Mouse (Mus musculus) liver, postnatal 0 days (tissue): ENCODE data around the gene Fam184b. TPM values are rescaled to one million over a fixed set of nuclear protein-coding genes. Genes with fewer than 3 reads are reported as not detected.
"Not testable (repeated sequence)": the region's sequence is repeated elsewhere in the genome, so short reads cannot be mapped to it uniquely, and the experiment has no call there.

ENCODE experiments used
- ATAC-seq: fragments of 200-750 bp; cut with Nextera tagmentation; 2 replicates; pipeline ENCODE4 v1.8.0; 2017; ENCODE audit warnings: mild to moderate bottlenecking, moderate library complexity
- DNase-seq: peaks from one replicate; pipeline ENCODE4 v3.0.0-alpha.2; 2016
- H3K27ac ChIP-seq: fragments of 300-500 bp; sonication (generic); 2 replicates; pipeline ENCODE4 v1.5.1; 2014; ENCODE audit warnings: antibody characterized with exemption, moderate library complexity, mild to moderate bottlenecking, low read depth
- H3K27me3 ChIP-seq: fragments of 300-500 bp; sonication (generic); 2 replicates; pipeline ENCODE4 v1.6.1; 2014; ENCODE audit warnings: low read length, control low read depth, mixed read lengths; ENCODE audit not compliant: insufficient read depth
- H3K36me3 ChIP-seq: fragments of 300-500 bp; sonication (generic); replicated peaks from 2 replicates; pipeline ENCODE4 v1.6.1; 2014; ENCODE audit warnings: mild to moderate bottlenecking, control low read depth, low read length, moderate library complexity, mixed read lengths; ENCODE audit not compliant: insufficient read depth
- H3K4me1 ChIP-seq: fragments of 300-500 bp; sonication (generic); 2 replicates; pipeline ENCODE4 v1.6.1; 2014; ENCODE audit warnings: antibody characterized with exemption, mild to moderate bottlenecking, control low read depth; ENCODE audit not compliant: insufficient read depth
- H3K4me2 ChIP-seq: fragments of 300-500 bp; sonication (generic); 2 replicates; pipeline ENCODE4 v1.6.1; 2014; ENCODE audit warnings: low read depth, mild to moderate bottlenecking, low read length, moderate library complexity, mixed read lengths
- H3K4me3 ChIP-seq: fragments of 300-500 bp; sonication (generic); 2 replicates; pipeline ENCODE4 v1.5.1; 2014; ENCODE audit warnings: low read depth, low read length
- H3K9ac ChIP-seq: fragments of 300-500 bp; sonication (generic); replicated peaks from 2 replicates; pipeline ENCODE4 v1.6.1; 2014; ENCODE audit warnings: mild to moderate bottlenecking, moderate library complexity
- H3K9me3 ChIP-seq: fragments of 300-500 bp; sonication (generic); 2 replicates; pipeline ENCODE4 v1.6.1; 2016; ENCODE audit warnings: mild to moderate bottlenecking, control low read depth, low read length, mixed read lengths
- CTCF ChIP-seq: sonication (generic); IDR thresholded peaks from 2 replicates; pipeline ENCODE4 v1.5.1; 2016; ENCODE audit warnings: antibody characterized with exemption, low read depth
- EP300 ChIP-seq: IDR thresholded peaks from 2 replicates; pipeline ENCODE4 v1.6.1; 2016; ENCODE audit warnings: antibody characterized with exemption, low read depth, mild to moderate bottlenecking
- WGBS: fragments of 180-500 bp; shearing (Covaris S2); extraction: QIAGEN DNeasy Blood & Tissue Kit; methylation state at CpG from one replicate; pipeline ENCODE4 v1.1.7; 2014; ENCODE audit not compliant: insufficient replicate concordance; 5-methylcytosine and 5-hydroxymethylcytosine counted together
- polyA plus RNA-seq: library from polyadenylated mRNA; unstranded; fragments of >200 nt; fragmentation: Nextera tagmentation; extraction: Ambion mirVana; gene quantifications from 2 replicates; pipeline ENCODE4 v1.2.1, GENCODE M21; 2015

Gene Fam184b
- polyA plus RNA-seq, 1 experiment from 2014 or later = 0.07 TPM

DNA sequence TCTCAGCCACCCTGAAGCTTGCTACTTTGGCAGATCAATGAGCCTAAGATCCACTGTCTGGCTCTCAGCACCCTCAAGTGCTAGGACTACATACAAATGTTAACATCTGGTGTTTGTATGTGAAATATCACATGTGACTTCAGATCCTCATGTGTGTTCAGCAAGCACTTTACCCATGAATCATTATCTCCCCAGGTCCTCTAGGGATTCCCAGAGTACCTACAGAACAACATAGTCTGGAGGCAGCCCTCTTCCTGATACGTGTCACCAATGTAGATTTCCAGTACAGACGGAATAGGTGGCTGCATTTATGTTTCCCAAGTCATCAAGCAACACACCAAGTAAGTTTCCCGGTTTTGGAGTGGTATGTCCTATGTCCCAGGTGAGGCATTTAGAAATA, 29.4 kb upstream of the Fam184b start:
- Histone ChIP-seq H3K4me2 (peak overlapping the region; percentile 78), H3K27ac (peak overlapping the region; percentile 81), H3K4me1 (no peaks in the 10 kb centered on the region), H3K36me3 (peaks cover 6% of the 10 kb centered on the region; the same call in 1 of the 2 replicates), H3K9ac (peak overlapping the region; percentile 78), H3K4me3 (peak overlapping the region; percentile 83), H3K9me3 (no peaks in the 10 kb centered on the region), H3K27me3 (no peaks in the 10 kb centered on the region)
- no peak for TF ChIP-seq CTCF
- TF ChIP-seq EP300 = no peak
- ATAC-seq (no peak), DNase-seq (no peak)
- under 1% methylated on average over 3 of the region's 3 CpGs for WGBS

DNA sequence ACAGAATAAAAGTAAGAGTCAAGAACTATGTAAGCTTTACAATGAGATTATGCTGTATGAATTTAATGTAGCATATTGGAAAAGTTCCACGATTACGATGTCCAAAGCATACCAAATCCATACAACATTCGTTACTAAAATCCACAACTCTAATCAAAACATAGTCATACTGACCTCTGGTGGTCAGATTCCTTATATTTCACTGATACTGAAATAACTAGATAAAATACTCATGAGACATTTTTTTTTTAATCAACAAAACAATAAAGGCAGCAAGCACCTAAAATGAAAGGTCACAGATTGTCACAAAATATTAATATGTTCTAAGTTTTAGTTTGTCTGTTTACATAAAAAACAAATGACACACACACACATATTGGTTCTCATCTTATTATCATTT, 28.9 kb upstream of the Fam184b start:
- no peak overlapping the region for H3K27ac ChIP-seq
- H3K9me3 ChIP-seq = no peaks in the 10 kb centered on the region
- 29% methylated on average over 3 of the region's 3 CpGs for WGBS
- H3K36me3 ChIP-seq = peaks cover 6% of the 10 kb centered on the region; the same call in 1 of the 2 replicates
- TF ChIP-seq EP300 (no peak), CTCF (peak; percentile 67)
- H3K27me3 ChIP-seq = no peaks in the 10 kb centered on the region
- ATAC-seq (no peak), DNase-seq (no peak)
- H3K4me2 ChIP-seq = peak overlapping the region; percentile 78
- no peak overlapping the region; the same call in 1 of the 2 replicates for H3K9ac ChIP-seq
- peak overlapping the region; percentile 83 for H3K4me3 ChIP-seq
- H3K4me1 ChIP-seq = no peaks in the 10 kb centered on the region

DNA sequence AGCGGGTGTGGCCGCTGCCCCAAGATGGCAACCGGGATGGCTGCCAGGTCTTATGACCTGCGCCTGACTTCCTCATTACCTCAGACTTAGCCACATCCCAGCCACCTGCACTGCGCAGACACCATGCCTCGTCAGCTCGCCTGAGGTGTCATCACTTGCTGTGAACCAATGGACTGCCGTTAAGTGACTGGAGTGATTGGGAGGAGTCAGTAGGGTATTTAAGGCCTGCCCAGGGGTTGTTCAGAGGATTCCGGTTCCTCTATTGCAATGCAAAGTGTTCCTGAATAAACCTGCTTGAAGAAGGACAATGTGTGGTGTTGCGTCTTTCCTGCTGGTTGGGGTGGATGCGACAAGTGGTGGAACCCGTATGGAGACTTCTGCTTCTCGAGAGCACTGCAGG, 19.0 kb upstream of the Fam184b start:
- H3K9me3 ChIP-seq, ATAC-seq, H3K27ac ChIP-seq, H3K4me3 ChIP-seq, H3K36me3 ChIP-seq, H3K27me3 ChIP-seq, H3K4me1 ChIP-seq, H3K4me2 ChIP-seq, DNase-seq, H3K9ac ChIP-seq: not testable (repeated sequence)
- 91% methylated on average over 13 of the region's 13 CpGs for WGBS

DNA sequence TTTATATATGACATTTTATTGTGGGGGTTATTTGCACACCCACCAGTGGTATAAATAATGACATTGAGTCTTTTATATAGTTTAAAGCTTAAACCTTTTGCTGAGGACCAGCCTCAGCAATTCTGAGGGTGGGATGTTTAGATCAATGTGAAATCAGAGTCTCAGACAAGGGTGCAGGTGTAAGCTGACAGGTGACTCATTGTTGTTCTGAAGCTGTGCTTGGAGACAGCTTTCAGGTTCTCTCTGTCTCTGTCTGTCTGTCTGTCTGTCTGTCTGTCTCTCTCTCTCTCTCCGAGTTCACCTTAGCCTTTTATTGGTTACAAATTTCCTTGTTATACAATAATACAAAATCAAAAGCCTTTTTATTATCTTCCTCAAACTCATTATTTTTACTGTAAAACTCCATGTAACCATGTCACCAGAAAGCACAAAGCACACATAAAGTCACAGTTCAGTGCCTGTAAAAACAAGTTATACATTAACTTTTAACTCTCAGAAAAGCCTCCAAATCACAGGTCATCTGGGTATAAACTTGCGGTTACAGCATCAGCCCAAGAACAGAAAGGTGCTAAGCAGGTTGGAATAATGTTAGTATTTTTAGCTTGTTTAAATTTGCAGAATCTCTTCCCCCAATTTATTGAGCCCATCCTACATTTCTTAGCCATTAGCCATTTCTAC, 11.8 kb upstream of the Fam184b start:
- ATAC-seq = peak; percentile 56; the same call in 1 of the 2 replicates
- 70% methylated on average over 2 of the region's 2 CpGs for WGBS

DNA sequence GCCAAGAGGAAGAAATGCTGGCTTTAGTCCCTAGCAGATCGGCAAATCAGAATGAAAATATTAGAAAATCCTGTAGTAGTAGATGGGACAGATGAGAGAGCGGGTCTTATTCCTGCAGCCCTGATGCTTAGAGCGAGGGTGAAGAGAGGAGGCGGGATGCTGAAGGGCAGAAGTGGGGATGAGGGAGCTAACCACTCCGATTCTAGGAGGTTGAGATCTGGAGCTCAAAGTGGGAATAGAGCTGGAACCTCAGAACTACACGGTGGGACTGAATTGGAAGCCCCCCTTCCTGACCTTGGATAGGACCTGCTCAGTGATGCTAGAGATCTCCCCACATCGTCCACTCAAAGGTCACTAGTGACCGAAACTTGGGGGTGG, 290 bp upstream of the Fam184b start:
- H3K4me3 ChIP-seq = peak overlapping the region; percentile 48
- 5% methylated on average over 8 of the region's 8 CpGs for WGBS
- H3K27ac ChIP-seq = no peak overlapping the region
- H3K27me3 ChIP-seq = peaks cover 22% of the 10 kb centered on the region; the same call in 1 of the 2 replicates
- H3K36me3 ChIP-seq = no peaks in the 10 kb centered on the region
- no peaks in the 10 kb centered on the region for H3K9me3 ChIP-seq
- H3K4me2 ChIP-seq = peak overlapping the region; percentile 82
- peaks cover 7% of the 10 kb centered on the region; the same call in 1 of the 2 replicates for H3K4me1 ChIP-seq
- no peak overlapping the region for H3K9ac ChIP-seq
- TF ChIP-seq EP300 (no peak), CTCF (no peak)
- DNase-seq (no peak), ATAC-seq (no peak)

More for the DNA sequence above, 11.8 kb upstream of the Fam184b start:
- H3K36me3 ChIP-seq = no peaks in the 10 kb centered on the region
- no peak for DNase-seq
- no peaks in the 10 kb centered on the region for H3K27me3 ChIP-seq
- no peaks in the 10 kb centered on the region for H3K9me3 ChIP-seq
- H3K4me1 ChIP-seq = no peaks in the 10 kb centered on the region
- TF ChIP-seq EP300 (no peak), CTCF (no peak)
- no peak overlapping the region for H3K9ac ChIP-seq
- H3K4me2 ChIP-seq = no peak overlapping the region
- 0 out of 2 replicates have a peak overlapping the region, but pooled peaks have one; percentile 22 for H3K27ac ChIP-seq
- no peak overlapping the region for H3K4me3 ChIP-seq

DNA sequence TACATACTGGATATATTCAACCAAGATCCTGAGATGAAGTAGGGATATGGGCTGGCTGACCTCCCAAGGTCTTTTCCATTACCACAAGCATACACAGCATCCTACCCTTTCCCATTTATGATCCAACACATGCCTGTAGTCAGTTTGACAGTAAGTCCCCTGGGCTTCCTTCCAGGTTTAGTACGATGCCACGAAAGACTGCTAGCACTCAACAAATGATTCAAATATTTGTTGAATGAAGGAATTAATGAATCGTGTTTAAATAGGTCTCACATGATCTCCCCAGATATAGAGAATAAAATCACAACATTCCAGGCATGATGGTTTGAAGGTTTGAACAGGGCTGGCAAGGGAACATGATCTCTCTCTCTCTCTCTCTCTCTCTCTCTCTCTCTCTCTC, 1.0 kb downstream of the Fam184b start:
- peaks cover 22% of the 10 kb centered on the region; the same call in 1 of the 2 replicates for H3K27me3 ChIP-seq
- H3K4me1 ChIP-seq = peaks cover 7% of the 10 kb centered on the region; the same call in 1 of the 2 replicates
- H3K36me3 ChIP-seq = no peaks in the 10 kb centered on the region
- H3K9me3 ChIP-seq = no peaks in the 10 kb centered on the region
- H3K9ac ChIP-seq = no peak overlapping the region
- no peak overlapping the region for H3K4me3 ChIP-seq
- WGBS = 61% methylated on average over 3 of the region's 3 CpGs
- no peak overlapping the region for H3K27ac ChIP-seq
- no peak overlapping the region for H3K4me2 ChIP-seq
- ATAC-seq (no peak), DNase-seq (no peak)
- TF ChIP-seq CTCF (no peak), EP300 (no peak)

DNA sequence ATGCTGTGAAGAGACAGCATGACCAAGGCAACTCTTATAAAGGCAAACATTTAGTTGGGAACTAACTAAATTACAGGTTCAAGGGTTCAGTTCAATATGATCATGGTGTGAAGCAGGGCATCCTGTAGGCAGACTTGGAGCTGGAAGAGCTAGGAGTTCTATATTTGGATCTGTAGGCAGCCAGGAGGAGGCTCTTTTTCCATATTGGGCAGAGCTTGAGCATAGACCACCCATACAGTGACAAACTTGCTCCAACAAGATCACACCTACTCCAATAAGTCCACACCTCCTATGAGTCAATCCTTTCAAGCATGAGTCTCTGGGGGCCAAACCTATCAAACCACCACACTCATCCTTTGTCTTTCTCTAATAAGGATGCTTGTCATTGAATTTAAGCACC, 9.9 kb downstream of the Fam184b start:
- TF ChIP-seq EP300 (no peak), CTCF (no peak)
- DNase-seq = no peak

More for the DNA sequence above, 9.9 kb downstream of the Fam184b start:
- no peak overlapping the region for H3K4me3 ChIP-seq
- H3K27ac ChIP-seq = no peak overlapping the region
- no peak for ATAC-seq
- H3K36me3 ChIP-seq = no peaks in the 10 kb centered on the region
- no peaks in the 10 kb centered on the region; the same call in 1 of the 2 replicates for H3K9me3 ChIP-seq
- H3K27me3 ChIP-seq = no peaks in the 10 kb centered on the region
- no peak overlapping the region for H3K4me2 ChIP-seq
- no peaks in the 10 kb centered on the region for H3K4me1 ChIP-seq
- no peak overlapping the region for H3K9ac ChIP-seq
